Mouse (Mus musculus): ENCODE data around the gene Pgpep1. TPM values are rescaled to one million over a fixed set of nuclear protein-coding genes. Genes with fewer than 3 reads are reported as not detected.

Gene Pgpep1
- 10 to 100 TPM; 11.1 to 15.9 TPM for total RNA-seq (2021)
- long read RNA-seq, experiment 1, full-length matches to known transcripts, result 12 of 17 reads
- long read RNA-seq, experiment 1, partial matches to known transcripts, result 0 of 17 reads
- long read RNA-seq, experiment 1, other reads (novel, unspliced or antisense), result 5 of 17 reads
- long read RNA-seq, experiment 2, full-length matches to known transcripts, result 8 of 13 reads
- long read RNA-seq, experiment 2, partial matches to known transcripts, result 0 of 13 reads
- long read RNA-seq, experiment 2, other reads (novel, unspliced or antisense), result 5 of 13 reads

DNA sequence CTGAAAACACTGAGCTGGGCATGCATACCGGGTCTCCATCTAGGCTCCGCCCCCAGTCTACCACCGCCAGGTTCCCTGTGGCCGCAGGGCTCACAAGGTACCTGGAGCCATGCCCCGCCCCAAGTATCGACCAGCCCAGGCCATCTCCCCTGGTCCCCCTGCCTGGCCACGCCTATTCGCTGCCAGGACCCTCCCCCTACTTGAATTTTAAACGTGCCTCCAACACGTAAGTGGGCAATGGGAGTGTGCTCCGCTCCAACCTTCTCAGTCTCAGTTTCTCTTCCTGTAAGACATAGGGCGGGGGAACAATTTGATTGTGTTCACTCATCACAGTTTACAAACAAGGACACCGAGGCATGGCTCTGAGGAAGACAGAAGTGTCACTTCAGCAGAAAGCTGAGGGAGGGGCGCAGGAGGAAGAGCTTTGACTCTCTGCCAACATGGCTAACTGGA lies at the start of gene Pgpep1:
Gene Pgpep1, minus strand, starts transcription at position 116 of the 453 bp plus-strand sequence.
- DNase-seq, result peak in 1 of 2 experiments; percentile 13
- intact Hi-C loops (cut with DNase I), result no loop called here

- DNase-seq, result no peak
- intact Hi-C loops (cut with DNase I), result no loop called here
Observed at GRCm38 (mm10) chr8:70709794-70710193, 49.6 kb upstream of the Pgpep1 start.

DNA sequence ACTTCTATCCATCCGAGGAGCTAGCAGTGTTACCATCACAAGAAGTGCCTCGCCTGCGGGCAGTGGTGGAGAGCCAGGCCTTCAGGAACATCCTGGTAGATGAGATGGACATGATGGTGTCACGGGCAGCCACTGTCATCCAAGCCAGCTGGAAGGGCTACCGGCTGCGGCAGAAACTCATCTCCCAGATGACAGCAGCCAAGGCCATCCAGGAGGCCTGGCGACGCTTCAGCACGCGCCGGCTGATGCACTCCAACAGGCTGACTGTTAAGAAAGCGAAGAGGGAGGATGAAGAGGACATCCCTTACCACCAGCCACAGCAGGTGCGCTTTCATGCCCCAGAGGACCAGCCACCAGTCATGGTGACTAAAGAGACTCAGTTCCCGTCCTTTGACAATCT lies 48.1 kb upstream of the Pgpep1 start:
- DNase-seq, result no peak
- intact Hi-C loops (cut with DNase I), result no loop called here

GRCm38 (mm10) chr8:70703287-70703686 lies 43.1 kb upstream of the Pgpep1 start, which contains the start of gene Iqcn:
TSS of gene Iqcn (plus strand) at chr8:70703457.
- DNase-seq, result no peak
- intact Hi-C loops (cut with DNase I), result loop anchor here (5.0 kb wide), 1 partner anchor 71 kb away; the partner anchor contains the start of gene Gdf15

- DNase-seq, result peak; percentile 85 to 86
- intact Hi-C loops (cut with DNase I), result loop anchor here (5.0 kb wide), 1 partner anchor 71 kb away; the partner anchor contains the start of gene Gdf15
Observed at GRCm38 (mm10) chr8:70702842-70703182, 42.6 kb upstream of the Pgpep1 start.

DNA sequence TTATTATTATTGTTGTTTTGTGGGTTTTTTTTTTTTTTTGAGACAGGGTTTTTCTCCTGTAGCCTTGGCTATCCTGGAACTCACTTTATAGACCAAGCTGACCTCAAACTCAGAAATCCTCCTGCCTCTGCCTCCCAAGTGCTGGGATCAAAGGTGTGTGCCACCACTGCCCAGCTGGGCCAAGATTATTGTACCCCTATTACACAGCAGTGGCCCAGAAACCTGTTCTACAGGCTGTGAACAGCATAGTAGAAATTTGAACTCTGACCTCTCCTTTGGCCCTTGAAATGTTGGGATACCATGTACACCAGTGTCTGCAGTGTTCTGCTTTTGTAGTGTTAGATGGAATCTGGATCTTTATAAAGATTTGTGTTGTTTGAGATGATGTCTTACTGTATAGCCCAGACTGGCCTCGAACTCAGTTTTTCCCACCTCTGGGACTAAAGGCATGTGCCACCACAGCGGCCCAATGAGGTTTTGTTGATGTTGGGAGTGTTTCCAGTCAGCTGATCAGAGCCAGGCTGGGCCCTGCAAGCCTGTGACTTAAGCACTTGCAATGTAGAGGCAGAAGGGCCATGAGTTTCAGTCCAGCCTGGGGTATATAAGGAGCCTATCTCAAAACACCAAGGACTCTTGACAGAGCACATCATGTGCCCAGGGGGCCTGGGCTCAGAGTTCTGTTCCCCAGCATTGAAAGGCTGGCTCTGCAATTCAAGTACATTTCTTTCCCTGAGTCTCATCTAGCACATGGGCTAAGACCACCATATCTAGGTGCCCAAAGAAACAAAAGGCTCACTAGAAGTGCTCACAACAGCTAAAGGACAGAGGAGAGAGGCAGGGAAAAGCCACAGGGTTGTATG lies 42.0 kb upstream of the Pgpep1 start:
- intact Hi-C loops (cut with DNase I), result loop anchor here (5.0 kb wide), 1 partner anchor 70 kb away; the partner anchor contains the start of gene Gdf15
- DNase-seq, result no peak

- intact Hi-C loops (cut with DNase I), result loop anchor here (5.0 kb wide), 1 partner anchor 69 kb away; the partner anchor contains the start of gene Gdf15
Observed at GRCm38 (mm10) chr8:70701048-70701981, 41.1 kb upstream of the Pgpep1 start.

DNA sequence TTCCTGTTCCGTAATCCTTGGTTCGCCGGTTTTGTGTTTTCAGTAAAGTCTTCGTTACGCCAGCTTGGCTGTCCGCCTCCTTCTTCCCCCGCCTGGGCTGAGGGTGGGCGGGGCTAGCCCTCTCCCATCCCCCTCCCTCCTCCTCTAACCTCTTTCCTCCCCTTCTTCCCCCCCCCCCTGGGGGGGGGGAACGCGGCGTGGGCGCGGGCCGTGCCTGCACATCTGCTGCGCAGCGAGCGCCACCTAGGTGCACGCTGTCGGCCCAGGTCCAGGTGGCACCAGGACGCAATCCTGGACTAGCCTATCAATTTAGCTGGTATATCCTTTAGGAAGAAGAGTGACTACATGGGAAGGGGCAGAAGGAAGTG lies 40.4 kb upstream of the Pgpep1 start:
- peak; percentile 82 to 88 for DNase-seq
- intact Hi-C loops (cut with DNase I), result loop anchor here (1.0 to 5.0 kb wide), 2 partner anchors 27 to 68 kb away; partner anchors contain the start of genes Gdf15 and Lsm4

More at GRCm38 (mm10) chr8:70701048-70701981, 41.1 kb upstream of the Pgpep1 start:
- DNase-seq, result no peak

GRCm38 (mm10) chr8:70699834-70700554 lies 39.8 kb upstream of the Pgpep1 start:
- DNase-seq, result peak; percentile 69 to 81
- intact Hi-C loops (cut with DNase I), result loop anchor here (1.0 to 5.0 kb wide), 2 partner anchors 27 to 68 kb away; partner anchors contain the start of genes Gdf15 and Lsm4

GRCm38 (mm10) chr8:70699116-70699833 lies 39.1 kb upstream of the Pgpep1 start:
- DNase-seq, result peak in 1 of 2 experiments; percentile 64
- intact Hi-C loops (cut with DNase I), result no loop called here

DNA sequence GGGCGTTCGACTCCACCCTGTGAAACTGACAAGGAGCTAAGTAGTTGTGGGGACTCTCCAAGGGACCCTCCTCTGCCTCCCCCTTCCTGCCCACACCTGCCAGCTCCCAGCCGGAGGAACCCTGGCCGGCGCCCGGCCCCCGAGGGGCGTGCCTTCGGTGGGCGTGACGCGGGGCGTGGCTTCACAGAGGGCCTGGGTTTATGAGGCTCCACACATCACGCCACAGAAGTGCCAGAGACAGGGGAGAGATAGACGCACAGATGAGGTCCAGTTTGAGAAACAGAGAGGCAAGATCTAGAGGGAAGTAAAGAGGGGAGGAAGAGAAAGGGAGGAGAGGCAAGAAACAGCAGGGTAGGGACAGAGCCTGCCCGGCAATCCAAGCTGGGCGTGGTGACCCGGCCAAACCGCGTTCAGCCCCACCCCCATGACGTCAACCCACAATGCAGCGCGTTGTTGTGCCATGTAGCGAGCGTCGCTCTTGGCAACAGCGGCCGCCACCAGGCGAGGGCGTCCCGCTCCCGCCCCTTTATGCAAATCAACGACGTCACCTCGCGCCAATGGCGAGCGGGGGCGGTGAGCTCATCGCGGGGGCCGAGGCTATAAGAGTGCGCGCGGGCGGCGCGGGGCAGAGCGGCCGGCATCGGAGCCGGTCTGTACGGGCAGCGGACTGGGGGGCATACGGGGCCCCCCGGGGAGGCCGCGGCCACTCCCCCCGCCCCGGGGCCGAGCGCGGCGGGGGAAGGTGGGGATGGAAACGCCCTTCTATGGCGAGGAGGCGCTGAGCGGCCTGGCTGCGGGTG lies 38.3 kb upstream of the Pgpep1 start, which contains the start of gene Jund:
Gene Jund, plus strand, starts transcription at position 640 of the 800 bp plus-strand sequence.
- peak; percentile 98 to 99 for DNase-seq
- intact Hi-C loops (cut with DNase I), result no loop called here

- intact Hi-C loops (cut with DNase I), result no loop called here
- DNase-seq, result no peak
Observed at GRCm38 (mm10) chr8:70697366-70698250, 37.4 kb upstream of the Pgpep1 start.

DNA sequence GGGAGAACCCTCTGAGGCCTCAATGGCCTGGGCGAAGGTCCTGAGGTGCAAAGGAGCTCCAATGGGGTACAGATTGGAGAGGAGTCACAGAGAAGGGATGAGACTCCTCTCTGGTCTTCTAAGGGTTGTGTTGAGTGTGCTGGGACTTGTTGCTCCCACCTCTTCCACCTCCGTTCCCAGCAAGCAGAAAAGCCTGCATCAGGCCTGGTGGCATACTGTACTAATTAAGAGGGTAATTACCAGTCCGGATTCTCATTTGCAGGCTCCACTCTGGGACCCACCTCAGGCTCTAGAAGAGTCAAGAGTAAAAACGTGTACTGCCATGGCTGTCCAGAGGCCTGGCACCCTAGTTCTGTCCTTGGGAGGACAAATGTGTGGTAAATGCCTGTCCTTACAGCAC lies 36.8 kb upstream of the Pgpep1 start:
- no peak for DNase-seq
- intact Hi-C loops (cut with DNase I), result no loop called here

DNA sequence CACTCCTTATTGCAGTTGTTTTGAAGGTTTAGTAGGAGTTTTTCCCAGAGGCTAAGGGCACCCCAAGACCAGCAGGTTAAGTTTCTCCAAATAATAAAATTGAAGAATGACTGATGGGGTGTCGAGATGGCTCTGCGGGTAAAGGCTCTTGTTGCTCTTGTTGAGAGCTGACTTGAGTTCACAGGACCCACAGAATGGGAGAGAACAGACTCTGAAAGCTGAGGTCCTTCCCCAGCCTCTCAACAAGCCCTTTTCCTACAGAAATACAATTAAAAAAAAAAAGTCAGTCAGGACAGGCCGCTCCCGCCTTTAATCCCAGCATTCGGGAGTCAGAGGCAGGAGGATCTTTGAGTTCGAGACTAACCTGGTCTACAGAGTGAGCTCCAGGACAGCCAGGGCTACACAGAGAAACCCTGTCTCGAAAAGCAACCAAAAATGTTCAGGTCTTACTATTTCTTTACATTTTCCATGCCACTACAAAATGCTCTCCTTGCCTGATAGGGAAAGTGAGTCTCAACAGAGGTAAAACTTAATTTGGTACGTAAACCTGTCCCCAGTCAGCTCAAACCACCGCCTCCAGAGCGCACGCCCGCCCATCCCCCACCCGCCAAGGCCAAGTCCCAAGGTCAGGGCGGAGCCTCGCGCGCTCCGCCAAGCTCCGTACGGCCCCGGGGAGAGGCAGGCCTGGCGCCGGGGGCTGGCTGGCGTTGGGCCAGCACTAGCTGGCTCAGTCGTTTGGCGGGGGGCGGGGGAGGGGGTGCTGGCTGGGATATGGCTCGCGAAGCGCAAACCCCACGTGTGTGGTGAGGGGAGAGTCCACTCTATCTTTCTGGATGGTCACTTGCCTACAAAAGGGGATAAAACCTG lies 36.1 kb upstream of the Pgpep1 start:
- intact Hi-C loops (cut with DNase I), result no loop called here
- DNase-seq, result peak in 1 of 2 experiments; percentile 70

DNA sequence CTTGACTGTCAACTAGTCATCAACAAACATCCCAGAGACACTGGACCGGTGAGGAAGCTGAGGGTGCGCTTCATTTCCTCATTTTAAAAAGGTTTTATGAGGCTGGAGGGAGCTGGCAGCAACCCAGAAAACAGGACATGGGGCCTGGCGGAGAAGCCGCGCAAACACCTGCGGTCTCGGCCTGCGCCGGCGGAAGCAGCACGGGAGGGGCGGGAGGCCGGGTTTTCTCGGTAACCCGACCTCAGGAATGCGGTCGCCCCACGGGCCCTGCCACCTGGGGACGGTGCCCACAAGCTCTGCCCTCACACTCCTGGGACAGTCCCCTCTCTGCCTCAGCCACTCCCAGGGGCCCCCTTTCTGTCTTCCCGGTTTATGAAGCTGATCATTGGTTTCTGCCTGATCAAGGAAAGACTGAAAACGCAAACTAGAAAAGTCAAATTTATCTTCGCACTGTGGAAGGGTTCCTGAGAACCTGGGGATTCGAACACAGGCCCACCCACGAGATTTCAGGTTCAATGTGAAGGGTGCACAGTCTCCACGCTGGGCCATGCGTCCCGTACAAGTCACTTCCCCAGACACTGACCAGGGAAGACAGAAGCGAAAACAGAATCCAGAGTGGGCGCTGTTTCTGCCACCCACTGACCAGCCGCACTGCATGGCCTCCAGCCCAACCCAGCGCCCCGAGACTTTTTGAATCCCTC lies 35.3 kb upstream of the Pgpep1 start:
- intact Hi-C loops (cut with DNase I), result no loop called here
- DNase-seq, result peak in 1 of 2 experiments; percentile 30
